Mouse (Mus musculus): ENCODE data around the gene Ccl5.

Gene Ccl5

GRCm38 (mm10) chr11:83538705-83539314, 8.5 kb upstream of the Ccl5 start:
- DNase-seq, result no peak

GRCm38 (mm10) chr11:83536831-83537230, 6.5 kb upstream of the Ccl5 start:
- DNase-seq, result no peak

DNA sequence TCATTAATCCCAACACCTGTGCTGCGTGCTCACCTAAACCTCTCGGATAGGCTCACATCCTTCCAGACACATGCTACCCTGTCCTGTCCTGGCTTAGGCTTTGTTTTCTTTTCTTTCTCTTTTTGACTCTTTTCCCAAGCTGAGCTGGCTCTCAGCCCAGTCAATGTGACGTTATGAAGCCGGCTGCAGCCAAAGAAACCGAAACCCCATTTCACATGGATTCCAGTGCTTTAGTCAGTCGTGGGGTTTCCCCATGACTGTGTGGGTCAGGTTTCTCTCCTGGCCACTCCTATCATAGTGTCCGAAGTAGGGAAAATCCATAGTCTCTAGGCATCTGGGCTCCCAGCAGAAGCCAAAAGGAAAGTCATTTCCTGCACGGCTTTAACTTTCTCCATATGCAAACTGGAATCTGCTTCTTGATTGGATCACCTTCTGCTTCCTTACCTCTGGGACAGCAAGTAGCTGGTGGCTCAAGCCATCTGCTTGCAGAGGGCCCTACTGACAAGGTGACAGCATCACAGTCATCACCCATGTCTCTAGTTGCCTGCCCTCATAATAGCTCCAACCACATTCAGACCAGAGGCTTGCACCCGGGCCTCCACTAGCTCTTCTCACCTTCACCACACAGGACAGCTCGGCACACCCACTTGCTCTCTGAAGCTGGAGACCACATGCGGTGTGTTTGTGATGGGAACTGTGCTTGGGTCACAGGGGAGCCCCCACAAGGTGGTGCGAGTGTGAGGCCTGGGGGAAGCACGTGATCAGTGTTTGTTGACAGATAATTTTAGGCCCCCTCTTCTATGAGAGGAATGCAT, 4.5 kb upstream of the Ccl5 start:
- peak; percentile 83 for DNase-seq

- DNase-seq, result no peak
Observed at GRCm38 (mm10) chr11:83534143-83534542, 3.8 kb upstream of the Ccl5 start.

GRCm38 (mm10) chr11:83533192-83533591, 2.9 kb upstream of the Ccl5 start:
- DNase-seq, result no peak

DNA sequence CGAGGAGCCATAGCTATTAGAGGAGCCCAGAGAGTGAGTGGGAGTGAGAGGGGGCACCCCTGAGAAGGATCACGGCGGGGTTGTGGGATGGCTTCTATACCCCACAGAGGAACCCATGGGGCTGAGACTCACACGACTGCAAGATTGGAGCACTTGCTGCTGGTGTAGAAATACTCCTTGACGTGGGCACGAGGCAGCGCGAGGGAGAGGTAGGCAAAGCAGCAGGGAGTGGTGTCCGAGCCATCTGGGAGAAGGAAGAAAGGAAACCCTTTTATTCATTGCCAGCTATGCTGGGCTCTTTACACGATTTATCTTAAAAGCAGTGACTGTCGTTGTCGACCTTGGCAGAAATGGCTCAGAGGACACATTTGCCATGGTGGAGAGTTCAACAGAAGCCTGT, 1.3 kb downstream of the Ccl5 start:
- no peak for DNase-seq

DNA sequence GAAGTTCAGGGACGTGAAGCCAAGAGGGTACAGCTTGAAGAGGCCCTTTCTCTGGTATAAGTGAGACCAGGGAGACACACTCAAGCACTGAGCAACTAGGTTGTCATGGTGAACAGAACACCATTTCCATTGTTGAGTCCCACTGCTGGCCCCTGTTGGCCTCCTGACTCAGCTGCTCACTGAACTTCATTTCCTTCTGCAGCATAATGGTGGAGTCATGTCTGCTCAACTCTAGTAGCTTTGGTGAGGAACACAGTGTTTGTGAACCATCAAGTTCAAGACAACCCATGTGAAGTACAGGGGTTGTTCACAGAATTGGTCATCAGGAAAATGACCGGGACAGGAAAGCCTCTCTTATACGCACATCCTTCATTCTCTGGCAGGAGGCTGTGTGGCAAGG, 8.2 kb downstream of the Ccl5 start, which contains the start of gene Heatr9:
Gene Heatr9, minus strand, starts transcription at position 101 of the 400 bp plus-strand sequence.
- no peak for DNase-seq

DNA sequence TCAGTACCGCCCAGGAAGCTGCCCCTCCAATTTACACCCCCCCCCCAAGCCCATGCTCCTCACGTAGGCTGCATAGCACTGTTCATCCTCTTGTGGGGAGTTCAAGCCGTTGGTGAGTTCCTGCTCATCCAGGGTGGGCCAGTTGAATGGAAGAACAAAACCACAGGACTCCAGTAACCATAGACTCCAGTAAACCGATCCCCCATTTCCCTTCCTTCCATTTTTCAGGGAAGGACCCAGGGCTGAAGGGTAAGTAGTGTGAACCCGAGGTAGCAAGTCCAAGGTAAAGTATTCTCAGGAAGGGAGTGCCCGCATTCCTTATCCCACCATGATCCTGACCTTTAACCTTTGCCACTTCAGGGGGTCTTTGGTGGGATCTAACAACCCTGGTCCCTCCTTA, 11.9 kb downstream of the Ccl5 start:
- DNase-seq, result no peak

DNA sequence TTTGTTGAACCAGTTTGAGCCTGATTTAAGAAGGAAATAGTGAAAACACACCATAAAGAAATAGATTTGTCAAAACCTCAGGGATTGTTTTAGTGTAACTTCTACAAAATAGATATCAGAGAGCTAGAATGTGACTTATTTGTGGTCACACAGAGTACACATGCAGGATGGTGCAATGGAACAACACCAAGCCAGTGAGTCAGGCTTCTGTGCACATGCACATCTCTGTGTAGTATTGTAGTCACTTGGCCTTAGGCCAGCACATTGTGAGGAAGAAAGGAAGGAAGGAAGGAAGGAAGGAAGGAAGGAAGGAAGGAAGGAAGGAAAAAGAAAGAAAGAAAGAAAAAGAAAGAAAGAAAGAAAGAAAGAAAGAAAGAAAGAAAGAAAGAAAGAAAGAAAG, 13.2 kb downstream of the Ccl5 start:
- DNase-seq, result no peak

GRCm38 (mm10) chr11:83509521-83509920, 20.8 kb downstream of the Ccl5 start:
- DNase-seq, result peak; percentile 11

DNA sequence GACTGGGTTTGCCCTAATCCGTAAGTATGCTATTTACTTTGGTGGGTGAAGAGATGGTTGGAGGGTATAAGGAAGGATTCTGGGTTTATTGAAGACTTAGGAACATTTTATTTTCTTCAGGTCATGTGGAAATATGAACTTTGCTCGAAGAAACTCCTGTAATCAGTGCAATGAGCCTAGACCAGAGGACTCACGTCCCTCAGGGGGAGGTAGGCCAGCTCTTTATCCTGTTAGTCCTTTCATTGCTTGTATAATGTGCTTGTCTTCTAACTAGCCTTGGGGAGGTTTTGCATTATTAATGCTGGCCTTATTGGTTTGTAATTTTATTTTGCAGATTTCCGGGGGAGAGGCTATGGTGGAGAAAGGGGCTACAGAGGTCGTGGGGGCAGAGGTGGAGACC, 26.0 kb downstream of the Ccl5 start:
- DNase-seq, result no peak

DNA sequence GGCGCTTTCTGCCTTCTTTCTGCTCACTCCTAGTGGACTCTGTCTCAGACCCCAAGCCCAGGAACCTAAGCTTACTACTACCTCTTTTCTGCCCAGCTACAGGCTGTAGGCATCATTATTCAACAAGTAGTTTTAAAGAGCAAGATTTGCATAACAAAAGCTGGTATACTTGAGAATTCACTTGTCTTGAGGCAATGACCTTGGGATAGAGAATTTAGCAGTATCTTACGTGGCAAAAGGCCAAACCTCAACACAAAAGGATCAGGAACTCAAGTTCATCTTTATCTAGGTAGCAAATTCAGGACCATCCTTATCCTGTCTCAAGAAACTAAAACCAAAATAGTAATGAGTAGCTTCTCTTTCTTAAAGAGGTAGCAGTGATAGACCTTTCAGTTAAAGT, 34.7 kb downstream of the Ccl5 start:
- no peak for DNase-seq

DNA sequence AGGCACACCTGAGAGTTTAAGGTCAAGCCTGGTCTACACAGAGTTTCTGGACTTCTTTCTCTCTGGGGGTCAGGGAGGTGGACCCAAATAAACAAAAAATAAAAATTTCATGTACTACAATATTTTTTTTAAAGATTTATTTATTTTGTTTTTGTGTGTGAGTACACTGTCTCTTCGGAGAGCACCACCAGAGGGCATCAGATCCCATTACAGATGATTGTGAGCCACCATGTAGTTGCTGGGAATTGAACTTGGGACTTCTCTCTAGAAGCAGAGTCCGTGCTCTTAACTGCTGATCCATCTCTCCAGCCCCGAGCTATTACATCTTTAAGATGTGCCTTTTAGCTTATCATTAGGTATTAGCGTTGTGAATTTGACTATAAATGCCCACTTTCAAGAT, 38.8 kb downstream of the Ccl5 start:
- peak; percentile 16 for DNase-seq
